Mouse (Mus musculus) cerebellum, postnatal 36 days (tissue): ENCODE measurements around the gene Twf2.

Experiments
- DNase-seq, 2 experiments: peaks; one replicate each; pipeline ENCODE4 v3.0.0; 2021 to 2022; ENCODE audit warnings: mixed read lengths in 2 of 2

Gene Twf2

GRCm38 (mm10) chr9:106212594-106212981 lies 9.7 kb downstream of the Twf2 start:
- no peak for DNase-seq

GRCm38 (mm10) chr9:106215341-106216125 lies 12.6 kb downstream of the Twf2 start:
- no peak for DNase-seq

GRCm38 (mm10) chr9:106216971-106217370 lies 14.1 kb downstream of the Twf2 start:
- DNase-seq, result no peak

- no peak for DNase-seq
These were observed 18.1 kb downstream of the Twf2 start for GRCm38 (mm10) chr9:106220894-106221523.

- DNase-seq, result no peak
These were observed 19.4 kb downstream of the Twf2 start, which contains the start of gene Tlr9 for GRCm38 (mm10) chr9:106222261-106222851. TSS of gene Tlr9 (plus strand) at chr9:106222598.

GRCm38 (mm10) chr9:106222994-106223393 lies 20.1 kb downstream of the Twf2 start:
- no peak for DNase-seq

- no peak for DNase-seq
These were observed 22.7 kb downstream of the Twf2 start for GRCm38 (mm10) chr9:106225469-106226150.

GRCm38 (mm10) chr9:106226151-106226682 lies 23.3 kb downstream of the Twf2 start:
- no peak for DNase-seq

- no peak for DNase-seq
These were observed 25.0 kb downstream of the Twf2 start for GRCm38 (mm10) chr9:106227790-106228429.

- DNase-seq, result no peak
These were observed 27.3 kb downstream of the Twf2 start for GRCm38 (mm10) chr9:106230051-106230733.

- no peak for DNase-seq
These were observed 27.8 kb downstream of the Twf2 start for GRCm38 (mm10) chr9:106230734-106231106.

- no peak for DNase-seq
These were observed 28.3 kb downstream of the Twf2 start for GRCm38 (mm10) chr9:106231220-106231619.

- no peak for DNase-seq
These were observed 28.9 kb downstream of the Twf2 start for GRCm38 (mm10) chr9:106231816-106232215.

GRCm38 (mm10) chr9:106232956-106233355 lies 30.0 kb downstream of the Twf2 start:
- no peak for DNase-seq

GRCm38 (mm10) chr9:106233953-106234352 lies 31.0 kb downstream of the Twf2 start:
- DNase-seq, result no peak

GRCm38 (mm10) chr9:106235194-106235830 lies 32.4 kb downstream of the Twf2 start:
- no peak for DNase-seq

GRCm38 (mm10) chr9:106236156-106236817 lies 33.4 kb downstream of the Twf2 start:
- no peak for DNase-seq

GRCm38 (mm10) chr9:106236818-106237211 lies 33.9 kb downstream of the Twf2 start:
- DNase-seq, result no peak

- no peak for DNase-seq
These were observed 34.5 kb downstream of the Twf2 start for GRCm38 (mm10) chr9:106237401-106237800.

GRCm38 (mm10) chr9:106237878-106238277 lies 35.0 kb downstream of the Twf2 start:
- DNase-seq, result no peak
